Mouse (Mus musculus): Measurements from ENCODE around the gene Oas1c.

GRCm38 (mm10) chr5:120831031-120831430, 18.7 kb upstream of the Oas1c start:
- TF ChIP-seq CTCF (IDR thresholded peaks at IDR 0.05; ENCODE audit: borderline replicate concordance, extremely low read depth, insufficient read depth, insufficient read length) = no peak
- no peak for TF ChIP-seq POLR2A (IDR thresholded peaks at IDR 0.05; ENCODE audit: borderline replicate concordance, extremely low read depth, insufficient read depth, insufficient read length, poor library complexity, severe bottlenecking)

All from brain, embryonic 14.5 days (tissue).